Mouse (Mus musculus): Measurements from ENCODE around the gene Snrnp70.

Snrnp70 gene

DNA sequence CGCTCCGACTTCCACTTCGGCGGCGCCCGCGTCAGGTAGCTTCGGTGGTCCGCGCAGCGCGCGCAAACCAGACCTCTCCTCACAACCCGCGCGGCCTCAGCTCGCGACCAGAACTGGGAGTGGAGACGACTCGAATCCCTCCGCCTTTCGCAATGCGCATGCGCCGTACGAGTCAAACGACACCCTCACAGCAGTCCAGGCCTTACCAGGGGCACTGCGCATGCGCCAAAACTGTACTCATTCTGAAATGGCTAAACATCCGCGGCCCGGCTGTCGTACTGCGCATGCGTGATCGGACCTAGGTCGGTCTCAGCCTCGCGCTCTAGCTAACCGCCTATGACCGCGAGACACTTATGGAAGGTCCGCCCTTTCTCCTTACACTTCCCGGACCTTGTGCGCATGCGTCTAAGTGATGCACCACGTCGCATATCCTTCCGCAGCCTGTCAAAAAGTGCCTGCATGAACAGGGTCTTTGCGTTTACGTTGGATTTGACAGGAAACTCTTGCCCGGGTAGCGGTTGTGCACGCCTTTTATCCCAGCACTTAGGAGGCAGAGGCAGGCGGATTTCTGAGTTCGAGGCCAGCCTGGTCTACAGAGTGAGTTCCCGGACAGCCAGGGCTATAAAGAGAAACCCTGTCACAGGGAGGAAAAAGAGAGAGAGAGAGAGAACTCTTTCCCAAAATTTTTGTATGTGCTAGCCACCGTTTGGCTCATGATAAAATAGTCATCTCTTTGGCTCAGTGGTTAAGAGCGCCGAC is at the start of gene Snrnp70:
Gene Snrnp70, minus strand, starts transcription at position 165 of the 759 bp plus-strand sequence.
- DNase-seq (ENCODE audit: low read depth in 1 of 2, low spot score in 2 of 2): peak; percentile 99 to 100

DNA sequence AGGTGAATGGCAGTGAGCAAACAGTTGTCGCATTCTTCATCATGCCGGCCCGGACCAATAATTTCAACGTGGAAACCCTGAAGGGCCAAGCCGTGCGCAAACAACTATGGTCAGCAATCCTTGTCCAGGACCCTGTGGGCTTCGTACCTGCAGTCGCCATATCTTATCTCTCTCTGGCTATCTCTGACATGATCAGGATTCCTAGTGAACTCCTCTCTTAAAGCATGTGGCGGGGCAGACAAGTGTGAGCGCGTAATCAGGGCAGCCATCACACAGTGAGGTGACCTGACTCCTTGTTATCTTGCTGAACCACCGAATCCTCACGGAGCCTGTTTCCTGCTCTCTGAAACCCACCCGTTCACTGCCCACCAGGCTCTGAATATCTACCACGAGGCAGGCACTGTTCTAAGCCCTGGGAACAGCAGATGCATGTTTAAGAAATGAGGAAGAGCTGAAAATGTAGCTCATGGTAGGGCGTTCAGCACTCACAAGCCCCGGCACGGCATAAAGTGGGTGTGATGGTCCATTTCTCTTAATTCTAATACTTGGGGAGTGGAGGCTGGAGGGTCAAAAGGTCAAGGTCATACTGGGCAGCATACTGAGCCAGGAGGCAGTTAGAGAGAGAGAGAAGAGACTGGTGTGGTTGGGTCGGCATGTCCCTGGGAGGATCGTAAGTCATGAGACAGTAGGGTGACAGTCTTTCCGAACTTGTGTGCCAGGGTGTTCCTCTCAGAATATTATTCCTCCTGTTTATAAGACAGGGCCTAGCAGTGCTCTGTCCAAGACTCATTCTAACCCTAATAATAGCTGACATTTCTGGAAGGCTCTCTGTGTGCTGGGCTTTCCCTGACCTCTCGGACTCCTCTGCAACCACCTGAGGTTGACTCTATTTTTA is 48.2 kb upstream of the Snrnp70 start:
- DNase-seq (ENCODE audit: low read depth in 1 of 2, low spot score in 2 of 2): no peak

DNA sequence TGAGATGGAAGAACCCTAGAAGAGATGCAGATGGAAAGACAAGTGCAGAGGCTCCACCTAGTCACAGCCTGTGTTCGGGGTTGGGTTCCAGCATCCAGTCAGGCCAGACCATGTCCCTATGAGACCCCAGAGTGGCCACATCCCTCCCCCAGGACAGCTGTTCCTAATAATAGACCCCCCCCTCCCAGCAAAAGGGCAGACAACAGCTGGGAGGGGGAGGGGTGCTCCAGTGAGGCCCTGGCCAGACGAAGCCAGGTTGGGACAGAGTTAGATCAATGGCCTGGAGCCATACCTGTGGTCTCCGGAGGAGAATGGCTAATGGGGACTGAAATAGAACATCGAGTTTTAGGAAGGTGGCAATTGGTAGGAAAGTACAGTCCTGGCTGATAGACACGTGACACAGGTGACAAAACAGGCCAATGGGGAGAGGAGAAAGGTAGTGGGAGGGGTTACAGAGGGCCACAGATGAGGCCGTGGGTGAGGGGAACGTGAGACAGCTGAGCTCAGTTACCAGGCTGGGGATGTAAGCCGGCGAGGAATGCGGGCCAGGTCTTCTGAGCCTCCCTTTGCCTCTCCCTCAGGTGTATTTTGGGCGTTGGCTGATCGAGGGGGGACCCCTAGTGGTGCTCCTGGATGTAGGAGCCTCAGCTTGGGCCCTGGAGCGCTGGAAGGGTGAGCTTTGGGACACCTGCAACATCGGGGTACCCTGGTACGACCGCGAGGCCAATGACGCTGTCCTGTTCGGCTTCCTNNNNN is 42.2 kb upstream of the Snrnp70 start, which contains the start of gene Ruvbl2:
Gene Ruvbl2, minus strand, starts transcription at position 576 of the 756 bp plus-strand sequence.
- DNase-seq (ENCODE audit: low read depth in 1 of 2, low spot score in 2 of 2): no peak

DNA sequence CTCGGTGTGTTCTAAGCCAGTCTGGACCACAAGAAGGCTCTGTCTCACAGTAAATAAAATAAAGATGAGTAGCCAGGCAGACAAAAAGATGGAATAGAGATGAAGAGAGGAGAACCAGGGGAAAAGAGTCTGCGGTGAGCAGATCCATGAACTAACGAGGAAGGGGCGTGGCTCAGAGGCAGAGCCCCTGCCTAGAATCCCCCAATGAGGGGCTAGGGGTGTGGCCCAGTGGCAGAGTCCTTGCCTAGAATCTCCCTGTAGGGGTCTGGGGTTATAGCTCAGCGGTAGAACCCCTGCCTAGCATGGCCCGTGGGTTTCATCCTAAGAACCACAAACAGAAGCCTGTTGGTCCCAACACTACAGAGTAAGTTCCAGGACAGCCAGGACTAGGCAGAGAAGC is 41.5 kb upstream of the Snrnp70 start:
- no peak for DNase-seq (ENCODE audit: low read depth in 1 of 2, low spot score in 2 of 2)

DNA sequence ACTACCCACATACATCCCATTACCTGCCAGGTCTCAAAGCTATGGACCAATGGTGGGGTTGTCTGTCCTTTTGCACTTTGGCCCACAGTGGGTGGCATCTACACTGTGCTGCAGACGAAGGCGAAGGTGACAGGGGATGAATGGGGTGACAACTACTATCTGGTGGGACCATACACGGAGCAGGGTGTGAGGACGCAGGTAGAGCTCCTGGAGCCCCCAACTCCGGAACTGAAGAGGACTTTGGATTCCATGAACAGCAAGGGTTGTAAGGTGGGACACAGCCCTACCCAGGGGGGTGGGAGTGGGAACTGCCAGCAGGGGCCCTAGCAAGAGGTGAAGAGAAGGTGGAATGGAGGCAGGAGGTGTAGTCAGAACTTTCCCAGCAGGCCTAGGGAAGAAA is 40.9 kb upstream of the Snrnp70 start:
- DNase-seq (ENCODE audit: low read depth in 1 of 2, low spot score in 2 of 2): no peak

DNA sequence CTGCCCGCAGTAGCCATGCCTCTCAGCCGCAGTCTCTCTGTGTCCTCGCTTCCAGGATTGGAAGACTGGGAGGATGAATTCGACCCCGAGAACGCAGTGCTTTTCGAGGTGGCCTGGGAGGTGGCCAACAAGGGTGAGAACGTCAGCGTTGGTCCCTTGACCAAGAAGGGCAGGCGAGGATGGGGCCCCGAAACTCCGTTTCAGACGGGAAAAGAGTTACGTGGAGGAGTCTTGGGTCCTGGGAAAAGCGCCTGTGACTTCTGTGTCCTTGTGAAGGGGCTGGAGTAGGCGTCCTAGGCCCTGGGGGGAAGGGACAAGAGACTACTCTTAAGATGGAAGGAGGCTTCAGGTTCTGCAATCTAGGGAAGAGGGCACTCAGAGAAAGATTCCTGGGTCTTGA is 39.5 kb upstream of the Snrnp70 start:
- no peak for DNase-seq (ENCODE audit: low read depth in 1 of 2, low spot score in 2 of 2)

- DNase-seq (ENCODE audit: low read depth in 1 of 2, low spot score in 2 of 2): peak; percentile 99 to 100
These were observed 38.9 kb upstream of the Snrnp70 start, which contains the start of gene Gys1 for GRCm38 (mm10) chr7:45434203-45435015. Gene Gys1, plus strand, starts transcription at chr7:45434844.

- DNase-seq (ENCODE audit: low read depth in 1 of 2, low spot score in 2 of 2): no peak
These were observed 38.3 kb upstream of the Snrnp70 start for GRCm38 (mm10) chr7:45433835-45434202.

DNA sequence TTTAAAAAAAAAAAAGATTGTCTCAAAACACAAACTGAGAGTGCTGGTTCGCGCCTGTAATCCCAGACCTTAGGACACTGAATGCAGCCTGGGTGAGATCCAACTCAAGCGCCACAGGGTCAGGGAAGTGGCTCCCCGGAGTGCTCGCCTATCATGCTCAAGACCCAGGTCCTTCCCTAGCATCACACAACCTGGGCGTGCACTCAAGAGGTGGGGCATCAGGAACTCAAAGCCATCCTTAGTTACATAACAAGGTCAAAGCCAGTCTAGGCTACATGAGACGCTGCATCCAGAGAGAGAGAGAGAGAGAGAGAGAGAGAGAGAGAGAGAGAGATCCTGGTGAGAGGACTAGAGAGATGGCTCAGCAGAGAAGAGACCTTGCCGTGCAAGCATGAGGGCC is 31.0 kb upstream of the Snrnp70 start:
- no peak for DNase-seq (ENCODE audit: low read depth in 1 of 2, low spot score in 2 of 2)

GRCm38 (mm10) chr7:45421194-45421593 is 25.7 kb upstream of the Snrnp70 start:
- DNase-seq (ENCODE audit: low read depth in 1 of 2, low spot score in 2 of 2): no peak

GRCm38 (mm10) chr7:45420615-45420919 is 25.0 kb upstream of the Snrnp70 start, which contains the start of gene Lhb:
Gene Lhb, plus strand, starts transcription at chr7:45420820.
- no peak for DNase-seq (ENCODE audit: low read depth in 1 of 2, low spot score in 2 of 2)

- DNase-seq (ENCODE audit: low read depth in 1 of 2, low spot score in 2 of 2): no peak
These were observed 24.5 kb upstream of the Snrnp70 start for GRCm38 (mm10) chr7:45419859-45420614.

- DNase-seq (ENCODE audit: low read depth in 1 of 2, low spot score in 2 of 2): no peak
These were observed 22.5 kb upstream of the Snrnp70 start for GRCm38 (mm10) chr7:45417962-45418492.

GRCm38 (mm10) chr7:45415636-45416035 is 20.1 kb upstream of the Snrnp70 start:
- no peak for DNase-seq (ENCODE audit: low read depth in 1 of 2, low spot score in 2 of 2)

GRCm38 (mm10) chr7:45414740-45415224 is 19.2 kb upstream of the Snrnp70 start:
- DNase-seq (ENCODE audit: low read depth in 1 of 2, low spot score in 2 of 2): no peak

DNA sequence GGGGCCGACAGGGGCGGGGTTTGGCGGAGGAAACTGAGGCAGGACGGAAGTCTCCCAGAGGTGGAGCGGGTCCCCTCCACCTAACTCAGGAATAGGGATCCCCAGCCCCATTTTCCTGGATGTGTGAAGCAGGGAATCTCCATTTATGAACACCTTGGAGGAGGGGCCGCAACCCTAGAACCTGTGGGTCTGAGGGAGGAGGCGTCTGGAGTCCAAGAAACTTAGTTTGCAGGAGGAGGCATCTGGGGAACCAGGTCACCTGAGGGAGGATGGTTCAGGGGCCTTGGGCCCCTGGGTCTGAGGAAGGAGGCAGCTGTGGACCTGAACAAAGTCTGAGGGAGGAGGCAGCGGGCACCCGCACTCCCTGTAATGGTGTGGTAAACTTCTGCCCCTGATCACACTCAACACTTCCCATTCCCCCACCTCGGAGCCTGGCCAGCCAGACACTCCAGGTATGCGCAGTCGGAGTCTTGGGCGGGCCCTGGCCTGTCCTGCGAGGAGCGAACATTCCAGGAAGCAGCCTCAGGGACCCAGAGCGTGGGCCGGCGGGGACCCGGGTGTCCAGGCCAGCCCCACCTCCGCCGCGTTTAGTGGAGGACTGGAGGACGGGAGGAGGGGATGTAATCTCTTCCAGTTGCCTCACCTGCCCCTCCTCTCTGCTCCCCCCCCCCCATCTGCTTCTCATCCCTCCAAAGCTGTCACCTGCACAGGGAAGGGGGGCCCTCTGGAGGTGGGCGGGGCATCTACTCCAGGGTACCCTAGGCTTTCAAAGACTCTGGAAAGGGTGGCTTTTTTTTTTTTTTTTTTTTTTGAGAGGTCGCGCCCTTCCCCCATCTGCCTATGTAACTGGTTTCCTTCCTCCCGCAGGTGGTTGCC is 18.6 kb upstream of the Snrnp70 start:
- no peak for DNase-seq (ENCODE audit: low read depth in 1 of 2, low spot score in 2 of 2)

DNA sequence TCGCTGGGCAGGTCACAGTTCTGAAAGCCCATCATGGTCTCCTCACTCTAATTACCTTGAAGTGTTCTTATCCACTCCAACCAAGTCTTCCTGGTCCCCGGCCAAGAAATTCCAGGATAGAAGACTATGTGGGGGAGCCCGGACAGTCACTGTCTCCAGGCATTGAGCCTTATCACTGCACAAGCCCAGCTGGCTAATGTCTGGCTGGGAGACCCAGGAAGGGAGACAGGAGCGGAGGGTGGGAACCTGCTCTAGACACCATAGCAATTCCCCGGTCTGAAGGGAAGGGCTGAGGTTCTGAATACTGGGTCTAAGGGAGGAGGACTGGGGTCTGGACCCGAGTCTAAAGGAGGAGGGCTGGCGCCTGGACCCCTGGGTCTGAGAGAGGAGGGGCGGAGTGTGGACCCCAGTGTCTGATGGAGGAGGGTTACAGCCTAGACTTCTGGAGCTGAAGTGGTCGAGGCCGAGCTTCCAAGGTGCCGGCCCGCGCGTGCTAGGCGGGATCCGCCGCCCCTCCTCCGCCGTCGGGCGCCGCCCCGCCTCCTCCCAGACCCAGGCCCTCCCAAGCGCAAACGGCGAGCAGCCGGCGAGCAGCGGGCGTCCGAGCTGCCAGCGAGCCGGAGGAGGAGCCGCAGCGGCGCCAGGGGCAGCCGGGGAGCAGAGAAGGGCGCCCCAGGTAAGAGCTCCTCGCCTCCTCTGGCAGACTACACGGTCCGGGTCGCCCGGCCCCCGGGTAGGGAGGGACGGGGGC is 17.7 kb upstream of the Snrnp70 start, which contains the start of gene Ntf5:
Gene Ntf5, plus strand, starts transcription at position 583 of the 751 bp plus-strand sequence.
- no peak for DNase-seq (ENCODE audit: low read depth in 1 of 2, low spot score in 2 of 2)

- DNase-seq (ENCODE audit: low read depth in 1 of 2, low spot score in 2 of 2): no peak
These were observed 16.9 kb upstream of the Snrnp70 start for GRCm38 (mm10) chr7:45412421-45412820.
